Mouse (Mus musculus): ENCODE measurements around the gene Cda.

GRCm38 (mm10) chr4:138352692-138353091 is 15.1 kb downstream of the Cda start:
- TF ChIP-seq POLR2A (IDR thresholded peaks at IDR 0.05; ENCODE audit: low read depth, low read length), result no peak
- TF ChIP-seq CTCF (IDR thresholded peaks at IDR 0.05; ENCODE audit: borderline replicate concordance, insufficient read depth, low read length), result no peak
